Mouse (Mus musculus): ENCODE data around the gene Tlx2.

- no peak for TF ChIP-seq CTCF (IDR thresholded peaks at IDR 0.05; ENCODE audit: low read depth, low read length)
- no peak for TF ChIP-seq TAL1 (conservative IDR thresholded peaks at IDR 0.05; ENCODE audit: low read depth, low read length)
Measured at GRCm38 (mm10) chr6:83071220-83071619, 1.1 kb upstream of the Tlx2 start.
